Mouse (Mus musculus) bone marrow macrophage, adult 2 months (primary cell): Measurements from ENCODE around the gene Nfix.

ENCODE experiments used
- CTCF ChIP-seq: IDR thresholded peaks from 2 replicates; pipeline ENCODE4 v1.5.1; 2012; ENCODE audit warnings: low read depth, mild to moderate bottlenecking, low read length, moderate library complexity
- POLR2A ChIP-seq: IDR thresholded peaks from 2 replicates; pipeline ENCODE4 v1.6.1; 2012; ENCODE audit warnings: mild to moderate bottlenecking, low read depth, low read length, borderline replicate concordance

GRCm38 (mm10) chr8:84732996-84733395 is 67.1 kb downstream of the Nfix start:
- TF ChIP-seq CTCF (no peak), POLR2A (no peak)
